Mouse (Mus musculus) intestine, embryonic 14.5 days (tissue): ENCODE results near the gene Strada. TPM values are rescaled to one million over a fixed set of nuclear protein-coding genes. Genes with fewer than 3 reads are reported as not detected.

ENCODE experiments used
- ATAC-seq: fragments of 200-750 bp; cut with Nextera tagmentation; replicated peaks from 2 replicates; pipeline ENCODE4 v1.8.0; 2017; ENCODE audit warnings: low read depth, moderate number of reproducible peaks, moderate TSS enrichment, moderate library complexity; ENCODE audit not compliant: low FRiP score, low TSS enrichment
- DNase-seq: peaks from one replicate; pipeline ENCODE4 v3.0.0-alpha.2; 2018; ENCODE audit warnings: low spot score
- H3K27ac ChIP-seq: fragments of 300-500 bp; sonication (generic); 2 replicates; pipeline ENCODE4 v1.5.1; 2014; ENCODE audit warnings: low read depth, mild to moderate bottlenecking, control low read depth
- H3K27me3 ChIP-seq: fragments of 300-500 bp; sonication (generic); replicated peaks from 2 replicates; pipeline ENCODE4 v1.6.1; 2014; ENCODE audit warnings: low read length, control low read depth; ENCODE audit not compliant: control insufficient read depth, insufficient read depth
- H3K36me3 ChIP-seq: fragments of 300-500 bp; sonication (generic); 2 replicates; pipeline ENCODE4 v1.6.1; 2014; ENCODE audit warnings: low read length, control low read depth; ENCODE audit not compliant: control insufficient read depth, insufficient read depth
- H3K4me1 ChIP-seq: fragments of 300-500 bp; sonication (generic); replicated peaks from 2 replicates; pipeline ENCODE4 v1.6.1; 2014; ENCODE audit warnings: low read length, control low read depth, mixed read lengths; ENCODE audit not compliant: control insufficient read depth, insufficient read depth
- H3K4me2 ChIP-seq: fragments of 300-500 bp; sonication (generic); 2 replicates; pipeline ENCODE4 v1.6.1; 2014; ENCODE audit warnings: low read length
- H3K4me3 ChIP-seq: fragments of 300-500 bp; sonication (generic); 2 replicates; pipeline ENCODE4 v1.5.1; 2014; ENCODE audit warnings: low read depth, low read length, control low read depth, mixed read lengths
- H3K9ac ChIP-seq: fragments of 300-500 bp; sonication (generic); 2 replicates; pipeline ENCODE4 v1.6.1; 2014; ENCODE audit warnings: mild to moderate bottlenecking, low read length
- H3K9me3 ChIP-seq: fragments of 300-500 bp; sonication (generic); 2 replicates; pipeline ENCODE4 v1.6.1; 2016; ENCODE audit warnings: low read length, control low read depth; ENCODE audit not compliant: control insufficient read depth
- WGBS: fragments of 180-500 bp; shearing (Covaris S2); extraction: QIAGEN DNeasy Blood & Tissue Kit; methylation state at CpG from one replicate; pipeline ENCODE4 v1.1.7; 2014; 5-methylcytosine and 5-hydroxymethylcytosine counted together
- polyA plus RNA-seq: library from polyadenylated mRNA; unstranded; fragments of >200 nt; fragmentation: Nextera tagmentation; extraction: Ambion mirVana; gene quantifications from 2 replicates; pipeline ENCODE4 v1.2.1, GENCODE M21; 2014

Gene Strada
- polyA plus RNA-seq, 1 experiment from 2014 or later: 20.6 TPM

GRCm38 (mm10) chr11:106176372-106176771 lies 25.6 kb downstream of the Strada start:
- Histone ChIP-seq H3K4me1 (no peaks in the 10 kb centered on the region), H3K27ac (no peak overlapping the region), H3K9ac (no peak overlapping the region), H3K4me2 (no peak overlapping the region), H3K9me3 (no peaks in the 10 kb centered on the region), H3K27me3 (no peaks in the 10 kb centered on the region), H3K4me3 (no peak overlapping the region), H3K36me3 (no peaks in the 10 kb centered on the region)
- DNase-seq (no peak), ATAC-seq (no peak)
- 71% methylated on average over 5 of the region's 5 CpGs for WGBS

GRCm38 (mm10) chr11:106175081-106175480 lies 26.9 kb downstream of the Strada start:
- H3K4me2 ChIP-seq: no peak overlapping the region
- H3K4me3 ChIP-seq: no peak overlapping the region
- ATAC-seq (no peak), DNase-seq (no peak)
- no peaks in the 10 kb centered on the region for H3K9me3 ChIP-seq
- H3K9ac ChIP-seq: no peak overlapping the region
- H3K36me3 ChIP-seq: no peaks in the 10 kb centered on the region
- H3K4me1 ChIP-seq: no peaks in the 10 kb centered on the region
- WGBS: 53% methylated on average over 3 of the region's 3 CpGs
- no peaks in the 10 kb centered on the region for H3K27me3 ChIP-seq
- H3K27ac ChIP-seq: no peak overlapping the region

GRCm38 (mm10) chr11:106174372-106174771 lies 27.6 kb downstream of the Strada start:
- Histone ChIP-seq H3K4me3 (no peak overlapping the region), H3K9ac (no peak overlapping the region), H3K27me3 (no peaks in the 10 kb centered on the region), H3K4me1 (no peaks in the 10 kb centered on the region), H3K4me2 (no peak overlapping the region), H3K36me3 (no peaks in the 10 kb centered on the region), H3K27ac (no peak overlapping the region), H3K9me3 (no peaks in the 10 kb centered on the region)
- ATAC-seq (no peak), DNase-seq (no peak)
- WGBS: 90% methylated on average over 5 of the region's 5 CpGs

- no peaks in the 10 kb centered on the region for H3K27me3 ChIP-seq
- no peak overlapping the region for H3K4me3 ChIP-seq
- no peak overlapping the region for H3K9ac ChIP-seq
- no peak for ATAC-seq
- WGBS: 96% methylated on average over 2 of the region's 2 CpGs
- H3K4me2 ChIP-seq: no peak overlapping the region
- no peaks in the 10 kb centered on the region for H3K4me1 ChIP-seq
- peaks cover 1% of the 10 kb centered on the region; the same call in 1 of the 2 replicates for H3K36me3 ChIP-seq
- no peak for DNase-seq
- no peak overlapping the region for H3K27ac ChIP-seq
- H3K9me3 ChIP-seq: no peaks in the 10 kb centered on the region
Measured at GRCm38 (mm10) chr11:106173228-106173627, 28.7 kb downstream of the Strada start.

GRCm38 (mm10) chr11:106170807-106171206 lies 31.2 kb downstream of the Strada start:
- Histone ChIP-seq H3K4me1 (no peaks in the 10 kb centered on the region), H3K36me3 (peaks cover 25% of the 10 kb centered on the region), H3K4me3 (no peak overlapping the region), H3K9me3 (no peaks in the 10 kb centered on the region), H3K9ac (no peak overlapping the region), H3K27me3 (no peaks in the 10 kb centered on the region), H3K4me2 (no peak overlapping the region), H3K27ac (no peak overlapping the region)
- no peak for DNase-seq
- ATAC-seq: no peak
- 77% methylated on average over 7 of the region's 7 CpGs for WGBS

- ATAC-seq: no peak
- Histone ChIP-seq H3K9me3 (no peaks in the 10 kb centered on the region), H3K4me1 (no peaks in the 10 kb centered on the region), H3K4me3 (no peak overlapping the region), H3K36me3 (peaks cover 37% of the 10 kb centered on the region), H3K27ac (no peak overlapping the region), H3K27me3 (no peaks in the 10 kb centered on the region), H3K4me2 (no peak overlapping the region), H3K9ac (no peak overlapping the region)
- no peak for DNase-seq
- WGBS: 84% methylated on average over 5 of the region's 5 CpGs
Measured at GRCm38 (mm10) chr11:106167435-106167834, 34.5 kb downstream of the Strada start.

- ATAC-seq: no peak
- no peak overlapping the region for H3K27ac ChIP-seq
- no peak overlapping the region for H3K4me3 ChIP-seq
- no peaks in the 10 kb centered on the region for H3K27me3 ChIP-seq
- no peak overlapping the region for H3K9ac ChIP-seq
- H3K9me3 ChIP-seq: no peaks in the 10 kb centered on the region
- no peak overlapping the region for H3K4me2 ChIP-seq
- H3K36me3 ChIP-seq: peaks cover 37% of the 10 kb centered on the region
- DNase-seq: no peak
- H3K4me1 ChIP-seq: peaks cover 13% of the 10 kb centered on the region
- WGBS: 87% methylated on average over 16 of the region's 16 CpGs
Measured at GRCm38 (mm10) chr11:106164601-106165180, 37.3 kb downstream of the Strada start.

GRCm38 (mm10) chr11:106163546-106163945 lies 38.4 kb downstream of the Strada start:
- Histone ChIP-seq H3K9ac (no peak overlapping the region), H3K27me3 (no peaks in the 10 kb centered on the region), H3K4me2 (no peak overlapping the region), H3K36me3 (peaks cover 37% of the 10 kb centered on the region), H3K27ac (no peak overlapping the region), H3K4me3 (no peak overlapping the region), H3K9me3 (no peaks in the 10 kb centered on the region), H3K4me1 (peaks cover 17% of the 10 kb centered on the region)
- ATAC-seq (no peak), DNase-seq (no peak)
- 75% methylated on average over 4 of the region's 4 CpGs for WGBS

- H3K4me1 ChIP-seq: peaks cover 23% of the 10 kb centered on the region
- no peak overlapping the region for H3K27ac ChIP-seq
- ATAC-seq: no peak
- H3K9ac ChIP-seq: no peak overlapping the region
- H3K4me2 ChIP-seq: no peak overlapping the region
- H3K27me3 ChIP-seq: no peaks in the 10 kb centered on the region
- peaks cover 36% of the 10 kb centered on the region for H3K36me3 ChIP-seq
- 85% methylated on average over 2 of the region's 2 CpGs for WGBS
- H3K4me3 ChIP-seq: no peak overlapping the region
- DNase-seq: no peak
- H3K9me3 ChIP-seq: no peaks in the 10 kb centered on the region
Measured at GRCm38 (mm10) chr11:106162237-106162636, 39.7 kb downstream of the Strada start.
